Mouse (Mus musculus): ENCODE data around the gene Frmd4b. TPM values are rescaled to one million over a fixed set of nuclear protein-coding genes. Genes with fewer than 3 reads are reported as not detected.
A peak's percentile ranks its signal among the peaks of the same experiment; 100 is the strongest.
"Not testable (repeated sequence)": the region's sequence is repeated elsewhere in the genome, so short reads cannot be mapped to it uniquely, and the experiment has no call there.

Frmd4b gene
- total RNA-seq, 2 experiments from 2014 or later: 31.9 to 33.9 TPM

DNA sequence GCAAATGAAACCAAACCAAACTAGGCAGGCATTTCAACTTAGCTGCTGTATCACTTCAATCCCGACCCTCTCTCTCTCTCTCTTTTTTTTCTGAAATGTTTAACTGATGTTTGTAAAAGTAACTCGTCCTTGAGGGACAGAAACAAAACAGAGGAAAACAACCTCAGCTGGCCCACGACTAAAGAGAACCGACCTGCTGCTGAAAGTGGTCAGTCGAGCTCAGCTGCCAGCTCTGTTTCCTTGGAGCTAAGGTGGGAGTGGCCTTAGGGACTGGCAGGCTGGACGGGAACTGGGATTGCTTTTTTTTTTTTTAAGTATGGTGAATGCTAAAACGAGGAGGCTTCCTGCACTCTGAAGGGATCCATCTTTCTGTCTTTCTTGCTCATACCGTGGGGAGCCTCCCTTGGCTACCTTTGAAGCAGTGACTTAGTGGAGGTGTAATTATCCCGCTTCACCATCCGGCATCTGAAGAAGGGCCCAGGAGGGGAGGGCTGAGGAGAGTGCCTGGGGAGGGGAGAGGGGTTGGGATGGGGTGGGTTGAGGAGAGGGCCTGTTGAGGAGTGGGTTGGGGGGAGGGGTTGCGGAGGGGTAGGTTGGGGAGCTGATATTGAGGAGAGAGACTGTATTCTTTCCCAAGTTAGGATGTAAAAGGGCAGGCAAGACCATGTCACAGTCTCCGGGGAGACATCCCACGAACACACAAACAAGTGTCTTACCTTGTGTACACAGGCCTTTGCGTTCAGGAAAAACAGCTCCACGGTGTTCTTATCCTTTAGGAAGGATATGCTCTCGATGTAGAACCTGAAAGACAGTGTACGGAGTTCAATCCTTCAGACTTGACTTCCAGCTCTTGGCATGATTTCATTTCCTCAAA lies 221.6 kb downstream of the Frmd4b start:
- peak; percentile 24 for DNase-seq
- intact Hi-C loops (cut with DNase I): no loop called here

DNA sequence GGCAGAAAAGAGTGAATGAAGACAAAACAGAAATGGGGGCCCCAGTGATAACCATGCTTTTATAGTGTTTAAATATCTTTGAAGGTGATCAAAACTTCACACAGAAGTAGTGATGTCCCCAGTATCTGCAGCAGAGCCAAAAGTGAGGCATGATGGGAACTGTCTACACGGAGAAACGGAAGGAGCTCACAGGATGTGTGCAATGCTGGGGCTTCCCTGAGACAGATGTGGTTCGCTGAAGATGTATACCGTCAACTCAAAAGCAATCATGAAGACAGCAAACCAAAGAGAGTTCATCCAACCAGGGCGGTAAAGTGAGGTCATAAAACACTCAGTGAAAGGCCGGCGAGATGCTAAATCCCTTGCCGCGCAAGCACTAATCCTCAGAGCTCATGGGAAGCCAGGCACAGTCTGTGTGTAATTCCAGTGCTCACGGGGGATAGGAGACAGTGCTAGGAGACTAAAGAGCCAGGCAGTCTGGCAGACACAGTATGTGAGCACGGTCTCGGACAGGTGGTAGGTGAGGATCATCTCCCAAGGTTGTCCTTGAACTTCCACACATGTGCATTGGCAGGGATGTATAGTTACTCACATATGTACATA lies 222.8 kb downstream of the Frmd4b start:
- no peak for DNase-seq
- intact Hi-C loops (cut with DNase I): no loop called here

DNA sequence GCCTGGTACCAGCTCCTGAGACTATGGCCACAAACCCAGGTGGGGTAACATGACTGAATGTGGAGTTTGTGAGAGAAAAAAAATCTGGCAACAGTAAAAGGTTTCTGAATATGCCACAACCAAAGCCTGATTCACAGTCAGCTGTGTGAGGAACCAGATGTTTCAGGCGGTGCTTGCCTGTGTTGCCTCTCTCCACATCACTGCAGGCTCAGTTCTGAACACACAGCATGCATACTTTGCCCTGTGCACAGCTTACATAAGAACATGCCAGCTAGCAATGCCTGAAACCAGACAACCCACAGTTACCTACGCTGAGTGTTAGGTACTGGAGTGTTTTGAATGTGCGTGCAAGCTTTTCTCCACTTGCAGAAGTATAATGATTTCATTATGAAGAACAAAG lies 224.4 kb downstream of the Frmd4b start:
- no peak for DNase-seq
- intact Hi-C loops (cut with DNase I): no loop called here

DNA sequence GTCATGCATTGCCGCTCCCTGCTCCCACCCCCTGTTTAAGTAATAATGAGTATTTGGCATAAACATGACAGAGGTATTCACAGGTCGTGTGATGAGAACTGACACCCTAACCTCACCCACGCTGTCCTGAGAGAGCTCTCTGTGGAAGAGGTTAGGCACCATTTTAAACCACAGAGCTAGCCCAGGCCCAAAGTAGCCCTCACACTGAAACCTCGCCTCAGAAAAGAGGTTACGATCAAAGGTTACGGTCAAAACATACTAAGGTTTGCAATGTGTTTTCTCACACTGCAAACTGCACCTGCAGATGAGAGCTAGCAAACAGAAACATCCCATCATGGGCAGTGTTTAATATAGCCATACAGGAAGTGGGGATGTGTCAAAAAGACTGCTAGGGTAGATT lies 230.0 kb downstream of the Frmd4b start:
- intact Hi-C loops (cut with DNase I): no loop called here
- no peak for DNase-seq

DNA sequence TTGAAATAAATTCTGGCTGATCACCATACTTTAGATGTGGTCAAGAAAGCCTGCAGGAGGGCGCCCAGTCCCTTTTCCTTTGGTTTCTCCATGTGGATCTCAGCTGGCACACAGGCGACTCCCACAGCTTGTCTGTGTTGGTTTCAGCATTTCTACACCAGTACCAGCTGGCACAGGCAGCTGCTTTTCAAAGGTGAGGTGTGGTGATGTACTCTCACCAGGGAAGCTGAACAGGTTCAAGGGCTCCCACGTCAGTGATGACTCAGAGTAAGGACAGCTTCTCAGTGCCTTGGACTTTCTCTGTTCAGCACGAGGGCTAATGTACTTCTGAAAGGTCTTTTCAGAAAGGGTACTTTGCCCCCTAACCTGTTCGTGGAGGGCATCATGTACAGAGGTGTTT lies 232.4 kb downstream of the Frmd4b start:
- DNase-seq: no peak
- intact Hi-C loops (cut with DNase I): no loop called here

DNA sequence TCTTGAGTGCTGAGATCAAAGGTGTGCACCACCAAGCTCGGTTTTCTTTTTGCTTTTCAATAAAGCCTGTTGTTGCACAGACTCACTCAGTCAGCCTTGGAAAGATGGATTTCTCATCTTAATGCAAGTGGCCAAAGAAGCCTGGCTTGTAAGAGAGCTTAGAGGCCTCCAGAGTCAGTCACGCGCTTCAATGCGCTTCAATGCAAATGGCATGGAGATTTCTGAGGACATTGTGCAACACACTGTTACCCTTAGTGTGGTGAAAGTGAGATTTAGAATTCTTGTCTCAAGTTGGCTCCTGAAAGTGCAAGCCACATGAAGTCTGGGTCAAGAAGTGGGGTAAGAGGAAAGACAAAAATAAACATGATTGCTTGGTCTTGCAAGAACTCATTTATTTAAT lies 236.1 kb downstream of the Frmd4b start:
- intact Hi-C loops (cut with DNase I): no loop called here
- DNase-seq: no peak

DNA sequence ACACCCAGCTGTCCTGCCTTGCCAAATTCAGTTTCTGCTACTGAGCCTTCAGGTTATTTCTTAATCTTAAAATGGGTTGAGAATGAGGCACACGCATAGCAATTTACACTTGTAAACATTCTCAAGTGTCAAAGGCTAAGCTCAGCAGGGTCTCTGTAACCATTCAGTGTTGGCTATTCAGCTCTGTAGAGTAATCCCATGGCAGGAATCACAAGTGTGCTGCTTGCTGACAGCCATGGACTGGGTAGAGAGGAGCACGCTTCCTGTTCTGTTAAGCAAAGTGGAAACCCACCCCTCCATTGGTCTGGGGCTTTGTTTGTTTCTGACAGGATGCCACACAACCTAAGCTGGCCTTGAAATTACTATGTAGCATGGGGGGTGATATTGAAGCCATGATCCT lies 246.4 kb downstream of the Frmd4b start:
- intact Hi-C loops (cut with DNase I): no loop called here
- no peak for DNase-seq

DNA sequence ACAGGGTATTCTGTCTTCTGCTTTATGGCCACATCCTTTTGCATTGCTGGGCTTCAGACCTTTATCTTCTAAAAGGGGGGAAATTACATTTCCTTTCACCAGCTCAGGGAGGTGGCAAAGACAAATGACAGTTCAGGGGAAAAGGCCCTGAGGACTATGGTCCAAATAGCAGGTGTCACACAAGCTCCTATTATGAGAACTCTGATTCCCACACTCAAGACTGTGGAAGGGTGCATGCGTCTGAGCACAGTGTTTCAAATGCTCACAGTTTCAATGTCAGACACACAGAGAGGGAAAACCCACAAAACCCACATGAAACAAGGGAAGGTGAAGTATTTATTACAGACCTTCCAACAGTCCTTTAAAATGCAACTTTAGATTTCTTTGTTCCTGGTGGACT lies 246.9 kb downstream of the Frmd4b start:
- intact Hi-C loops (cut with DNase I): no loop called here
- DNase-seq: no peak

DNA sequence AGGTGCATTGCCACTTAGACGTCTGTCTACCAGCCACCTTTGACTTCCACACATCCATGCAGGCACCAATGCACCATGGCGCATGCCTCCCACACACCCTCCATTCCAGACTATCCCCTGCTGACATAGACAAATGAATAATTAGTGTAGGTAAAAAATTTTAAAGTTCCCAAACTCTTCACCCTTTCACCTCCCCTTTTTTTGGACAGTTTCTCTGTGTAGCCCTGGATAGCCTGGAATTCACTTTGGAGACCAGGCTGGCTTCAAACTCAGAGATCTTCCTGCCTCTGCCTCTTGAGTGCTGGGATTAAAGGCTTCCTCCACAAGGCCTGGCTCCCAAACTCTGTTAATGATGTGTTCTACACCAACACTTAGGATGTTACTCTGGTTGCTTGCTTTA lies 253.5 kb downstream of the Frmd4b start:
- intact Hi-C loops (cut with DNase I): no loop called here
- DNase-seq: no peak

DNA sequence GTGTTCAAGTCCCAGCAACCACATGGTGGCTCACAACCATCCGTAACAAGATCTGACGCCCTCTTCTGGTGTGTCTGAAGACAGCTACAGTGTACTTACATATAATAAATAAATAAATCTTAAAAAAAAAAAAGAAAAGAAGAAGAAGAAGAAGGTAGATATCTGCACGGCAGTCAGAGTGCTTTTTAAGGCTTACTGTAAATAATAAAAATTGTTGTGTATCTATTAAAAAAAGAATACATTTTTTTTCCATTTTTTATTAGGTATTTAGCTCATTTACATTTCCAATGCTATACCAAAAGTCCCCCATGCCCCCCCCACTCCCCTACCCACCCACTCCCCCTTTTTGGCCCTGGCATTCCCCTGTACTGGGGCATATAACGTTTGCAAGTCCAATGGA lies 259.7 kb downstream of the Frmd4b start:
- DNase-seq; intact Hi-C loops (cut with DNase I): not testable (repeated sequence)

DNA sequence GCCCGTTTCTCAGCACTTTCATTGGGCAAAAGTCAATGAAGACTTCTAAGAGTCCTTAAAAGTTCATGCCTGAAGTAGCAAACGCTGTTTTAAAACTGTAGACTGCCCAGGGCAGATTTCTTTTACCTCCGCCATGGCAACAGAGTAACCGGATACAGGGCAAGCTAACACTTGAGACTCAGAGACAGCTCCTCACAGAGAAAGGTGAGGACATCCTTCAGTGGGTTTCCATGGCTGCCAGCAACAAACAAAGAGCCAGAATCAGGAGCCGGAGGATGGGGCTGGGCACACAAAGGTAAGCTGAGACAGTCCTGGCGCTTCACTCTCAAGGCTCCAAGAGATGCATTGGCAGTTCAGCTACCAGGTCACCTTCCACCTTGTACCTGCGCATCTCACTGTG lies 260.7 kb downstream of the Frmd4b start:
- intact Hi-C loops (cut with DNase I): no loop called here
- no peak for DNase-seq

DNA sequence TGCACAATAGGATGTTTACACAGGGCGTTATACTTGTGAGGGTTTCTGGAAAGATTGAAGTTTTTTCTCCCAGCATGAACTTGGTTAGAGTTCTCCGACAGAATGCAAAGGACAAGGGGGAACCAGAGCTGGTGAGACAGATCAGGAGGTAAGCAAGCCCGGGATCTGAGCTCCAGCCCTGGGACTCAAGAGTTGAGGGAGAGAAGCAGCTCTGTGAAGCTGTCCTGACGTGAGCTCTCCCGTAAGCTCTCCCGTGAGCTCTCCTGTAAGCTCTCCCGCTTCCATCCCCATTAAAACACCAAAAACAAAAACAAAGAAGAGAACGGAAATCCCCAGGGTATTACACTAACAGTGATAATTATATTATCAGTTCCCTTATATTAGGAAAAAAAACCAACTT lies 262.2 kb downstream of the Frmd4b start:
- DNase-seq: no peak
- intact Hi-C loops (cut with DNase I): no loop called here

DNA sequence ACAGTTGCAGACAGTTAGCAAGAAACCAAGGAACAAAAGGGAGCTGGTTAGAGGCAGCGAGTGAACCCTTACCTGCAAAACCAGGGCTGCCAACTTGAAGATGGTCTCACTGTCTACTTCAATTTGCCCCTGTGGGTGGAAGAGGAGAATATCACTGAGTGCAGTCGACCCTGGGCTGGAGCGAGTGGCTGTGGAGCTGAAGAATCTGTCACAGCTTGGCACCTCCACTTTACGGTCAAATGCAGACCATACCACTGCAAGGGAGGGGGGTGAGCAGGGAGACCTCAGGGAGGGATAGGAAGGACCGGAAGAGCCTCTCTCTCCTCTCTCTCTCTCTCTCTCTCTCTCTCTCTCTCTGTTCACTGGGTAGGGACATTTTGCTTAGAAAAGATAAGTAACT lies 263.4 kb downstream of the Frmd4b start:
- DNase-seq: peak; percentile 28
- intact Hi-C loops (cut with DNase I): no loop called here

DNA sequence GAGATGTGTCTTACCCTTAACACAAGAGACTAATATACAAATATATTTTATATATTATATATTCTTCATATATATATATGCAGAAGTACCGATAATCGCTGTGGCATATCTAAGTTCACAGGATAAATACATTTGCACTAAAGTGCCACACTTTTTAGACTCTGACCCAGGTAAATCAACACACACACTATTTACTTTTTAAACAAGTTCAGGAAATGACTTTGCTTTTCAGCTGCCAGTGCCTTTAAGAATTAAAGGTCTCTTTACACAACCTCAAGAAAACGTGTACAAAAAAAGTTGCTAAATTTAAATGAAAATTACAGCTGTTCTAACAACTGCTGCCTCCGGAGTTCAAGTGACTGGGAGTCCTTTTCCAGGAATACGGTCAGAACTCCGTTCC lies 264.0 kb downstream of the Frmd4b start:
- intact Hi-C loops (cut with DNase I): no loop called here

DNA sequence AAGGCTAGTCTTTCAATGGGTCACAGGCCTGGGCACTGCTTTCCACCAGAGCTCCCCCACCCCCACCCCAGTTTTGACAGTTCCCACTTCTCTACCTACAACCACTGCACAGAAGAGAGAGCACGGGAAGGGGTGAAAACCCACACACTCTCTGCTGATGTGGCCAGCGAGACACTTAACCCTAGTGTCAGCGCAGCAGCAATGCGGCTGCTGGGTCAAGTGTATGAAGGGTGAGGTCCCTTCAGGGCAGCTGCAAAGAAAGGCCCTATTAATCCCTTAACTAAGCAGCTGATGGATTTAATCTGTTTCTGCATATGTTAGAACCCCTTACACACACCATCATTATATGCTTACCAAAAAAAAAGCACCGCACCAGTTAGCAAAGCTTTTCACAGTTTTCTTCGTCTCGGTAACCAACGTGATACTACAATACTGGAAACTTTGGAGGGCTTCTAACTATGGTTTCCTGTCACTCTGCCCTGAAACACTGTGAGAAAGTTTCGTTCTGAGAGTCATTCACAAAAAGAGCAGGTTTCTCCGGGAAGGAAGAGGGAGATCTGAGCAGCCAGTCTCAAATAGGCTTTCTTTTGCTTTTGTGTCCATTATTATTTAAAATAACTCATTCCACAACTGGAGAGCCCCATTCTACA lies 264.7 kb downstream of the Frmd4b start:
- DNase-seq: no peak
- intact Hi-C loops (cut with DNase I): no loop called here

More for the DNA sequence above, 264.0 kb downstream of the Frmd4b start:
- DNase-seq: no peak

DNA sequence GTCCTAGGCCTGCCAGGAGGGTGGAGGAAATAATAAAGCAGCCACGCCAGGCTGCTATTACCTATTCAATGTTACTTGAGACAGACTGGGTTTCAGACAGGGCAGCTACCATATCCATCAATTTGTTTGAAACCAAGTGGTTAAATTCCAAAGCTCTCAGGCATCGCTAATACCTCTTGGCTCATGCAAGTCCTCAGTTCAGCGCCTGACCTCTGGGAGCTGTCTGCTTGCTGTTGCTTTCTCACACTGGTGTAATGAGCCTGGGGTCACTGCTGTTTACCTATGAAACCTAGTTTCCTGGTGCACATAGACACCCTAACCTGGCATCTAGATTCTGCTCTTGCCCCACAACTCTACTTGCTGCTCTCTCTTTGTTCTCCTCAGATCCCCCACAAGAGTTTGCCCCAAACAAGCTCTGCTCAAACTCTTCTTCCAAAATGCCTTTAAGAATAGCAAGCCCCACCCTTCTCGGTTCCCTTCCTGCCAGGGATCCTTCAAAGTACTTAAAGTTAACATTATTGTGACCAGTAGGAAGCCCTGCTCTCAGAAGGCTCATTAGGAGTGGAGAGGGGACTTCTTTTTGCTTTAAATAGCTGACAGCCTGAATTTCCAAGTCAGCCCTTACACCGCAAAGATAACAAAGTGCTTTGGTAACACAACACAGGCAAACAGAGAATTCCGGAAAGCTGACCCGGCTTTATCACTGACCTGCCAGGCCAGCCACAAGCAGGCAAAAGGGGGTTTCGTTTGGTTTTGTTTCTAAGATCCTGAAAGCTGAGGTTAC lies 267.8 kb downstream of the Frmd4b start:
- no peak for DNase-seq
- intact Hi-C loops (cut with DNase I): no loop called here

DNA sequence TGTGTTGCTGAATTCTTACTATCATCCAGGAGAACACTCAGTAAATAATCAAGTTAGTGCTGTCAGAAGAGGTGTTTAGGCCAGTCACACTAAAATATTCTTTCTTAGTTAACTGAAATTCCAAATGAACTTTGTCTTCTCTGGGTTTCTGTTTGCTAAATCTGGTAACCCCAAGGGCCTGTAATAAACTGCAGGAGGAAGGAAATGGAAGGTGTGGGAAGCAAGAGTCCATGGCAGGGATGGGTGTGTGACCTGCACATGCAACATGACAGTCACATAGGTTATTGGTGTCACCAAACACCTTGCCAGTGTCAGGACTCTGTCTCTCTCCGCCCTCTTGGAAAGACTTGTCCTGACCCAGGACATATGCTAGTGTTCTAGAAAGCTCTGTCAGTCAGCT lies 270.4 kb downstream of the Frmd4b start:
- intact Hi-C loops (cut with DNase I): no loop called here
- DNase-seq: no peak

DNA sequence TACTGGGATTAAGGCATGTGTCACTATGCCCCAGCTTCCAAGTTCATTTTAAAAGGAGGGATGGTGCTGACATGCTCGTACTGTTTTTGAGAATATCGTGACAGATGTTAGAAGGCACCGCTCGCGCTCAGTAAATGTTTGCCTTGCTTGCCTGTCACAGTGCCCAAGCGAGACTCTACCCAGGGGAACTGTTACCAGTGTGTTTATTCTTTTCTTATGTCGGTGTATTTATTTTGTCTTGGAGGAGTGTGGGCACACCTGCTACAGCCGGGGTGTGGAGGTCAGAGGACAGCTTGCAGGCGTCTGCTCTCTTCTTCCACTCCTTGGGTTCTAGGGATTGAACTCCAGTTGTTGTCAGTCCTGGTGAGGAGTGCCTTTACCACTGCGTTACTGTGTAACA lies 270.8 kb downstream of the Frmd4b start:
- DNase-seq: no peak
- intact Hi-C loops (cut with DNase I): no loop called here

DNA sequence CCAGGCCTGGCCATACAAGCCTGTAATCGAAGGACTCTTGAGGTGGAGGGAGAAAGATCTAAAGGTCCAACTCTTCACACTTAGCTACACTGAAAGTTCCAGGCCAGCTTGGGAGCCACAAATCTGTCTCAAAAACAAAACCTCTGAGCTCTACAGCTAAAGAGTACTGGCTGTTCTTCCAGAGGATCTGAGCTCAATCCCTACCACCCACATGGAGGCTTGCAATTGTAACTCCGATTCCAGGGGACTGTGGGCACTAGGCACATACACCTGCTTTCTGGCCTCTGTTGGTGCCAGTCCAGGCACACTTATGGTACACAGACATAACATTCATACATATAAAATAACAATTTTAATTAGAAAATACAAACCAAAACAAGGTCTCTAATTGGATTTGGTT lies 271.4 kb downstream of the Frmd4b start:
- DNase-seq: no peak
- intact Hi-C loops (cut with DNase I): no loop called here

DNA sequence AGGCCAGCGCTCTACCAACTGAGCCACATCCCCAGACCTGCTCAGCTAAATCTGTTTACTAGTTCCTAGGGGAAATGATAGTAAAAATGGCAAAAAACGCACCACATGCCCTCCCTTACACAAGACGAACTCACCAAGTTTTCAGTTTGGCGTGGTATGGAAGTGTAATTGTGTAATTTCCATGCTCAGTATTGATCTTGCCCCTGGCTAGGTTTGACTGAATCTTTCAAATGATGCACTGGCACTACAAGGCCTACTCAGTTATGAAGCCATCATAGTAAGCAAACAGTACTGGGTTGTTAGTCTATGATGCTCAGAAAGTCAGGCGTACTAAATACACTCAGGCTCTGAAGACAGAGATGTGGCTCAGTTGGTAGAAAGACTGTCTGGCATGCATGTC lies 275.2 kb downstream of the Frmd4b start:
- intact Hi-C loops (cut with DNase I): no loop called here
- DNase-seq: no peak

DNA sequence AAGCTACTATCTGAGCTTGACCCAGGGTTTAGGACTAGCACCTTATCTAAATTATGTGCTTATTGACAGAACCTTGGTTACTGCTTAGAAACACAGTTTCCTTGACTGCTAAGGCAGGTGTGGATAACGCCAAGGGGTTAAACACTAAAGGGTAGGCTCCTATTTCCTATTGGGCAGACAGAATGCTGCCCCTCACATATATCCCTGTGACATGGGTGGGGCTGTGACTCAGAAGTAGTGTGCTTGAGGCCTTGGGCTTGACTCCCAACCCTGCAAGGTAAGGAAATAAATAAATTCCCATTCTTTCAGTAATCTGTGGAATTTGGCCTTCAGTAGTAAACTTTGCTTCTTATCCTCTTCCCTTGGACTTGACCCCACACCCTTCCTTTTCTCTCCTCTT lies 275.7 kb downstream of the Frmd4b start:
- intact Hi-C loops (cut with DNase I): no loop called here

More for the DNA sequence above, 275.7 kb downstream of the Frmd4b start:
- no peak for DNase-seq

Measured in left cerebral cortex, postnatal 4 days (tissue).